Mouse (Mus musculus) neural tube, embryonic 12.5 days (tissue): ENCODE measurements at regions not wholly inside any gene's neighbourhood (a gene's known extent, or its start where the extent isn't known, plus 50 kb on each side); places are given as distances from the start of the nearest gene placed in this dataset.

Experiments
- ATAC-seq: fragments of 200-750 bp; cut with Nextera tagmentation; 2 replicates; pipeline ENCODE4 v1.8.0; 2017; ENCODE audit warnings: low read depth, mild to moderate bottlenecking, moderate TSS enrichment, moderate library complexity; ENCODE audit not compliant: low FRiP score
- H3K27ac ChIP-seq: fragments of 300-500 bp; sonication (generic); 2 replicates; pipeline ENCODE4 v1.5.1; 2016
- H3K27me3 ChIP-seq: fragments of 300-500 bp; sonication (generic); replicated peaks from 2 replicates; pipeline ENCODE4 v1.6.1; 2016; ENCODE audit warnings: mild to moderate bottlenecking
- H3K36me3 ChIP-seq: fragments of 300-500 bp; sonication (generic); 2 replicates; pipeline ENCODE4 v1.6.1; 2016; ENCODE audit warnings: mild to moderate bottlenecking
- H3K4me1 ChIP-seq: fragments of 300-500 bp; sonication (generic); 2 replicates; pipeline ENCODE4 v1.6.1; 2016
- H3K4me2 ChIP-seq: fragments of 300-500 bp; sonication (generic); replicated peaks from 2 replicates; pipeline ENCODE4 v1.6.1; 2016; ENCODE audit warnings: mild to moderate bottlenecking
- H3K4me3 ChIP-seq: fragments of 300-500 bp; sonication (generic); 2 replicates; pipeline ENCODE4 v1.5.1; 2016
- H3K9ac ChIP-seq: fragments of 300-500 bp; sonication (generic); 2 replicates; pipeline ENCODE4 v1.6.1; 2016; ENCODE audit warnings: mild to moderate bottlenecking
- H3K9me3 ChIP-seq: fragments of 300-500 bp; sonication (generic); 2 replicates; pipeline ENCODE4 v1.6.1; 2016; ENCODE audit warnings: mild to moderate bottlenecking
- WGBS: fragments of 180-500 bp; shearing (Covaris S2); methylation state at CpG from one replicate; pipeline ENCODE4 v1.1.7; 2016; 5-methylcytosine and 5-hydroxymethylcytosine counted together

GRCm38 (mm10) chr1:190447253-190447652 is 276.7 kb upstream of the Prox1 start:
- 0 out of 2 replicates have a peak, but pooled peaks cover 7% of the 10 kb centered on the region for H3K27me3 ChIP-seq
- H3K9ac ChIP-seq: no peak overlapping the region
- ATAC-seq: no peak
- H3K4me2 ChIP-seq: no peak overlapping the region
- H3K36me3 ChIP-seq: no peaks in the 10 kb centered on the region
- WGBS: 87% methylated on average over 7 of the region's 7 CpGs
- H3K9me3 ChIP-seq: no peaks in the 10 kb centered on the region
- no peak overlapping the region for H3K27ac ChIP-seq
- H3K4me3 ChIP-seq: no peak overlapping the region
- no peaks in the 10 kb centered on the region for H3K4me1 ChIP-seq

- Histone ChIP-seq H3K9me3 (no peaks in the 10 kb centered on the region), H3K27me3 (0 out of 2 replicates have a peak, but pooled peaks cover 7% of the 10 kb centered on the region), H3K9ac (no peak overlapping the region), H3K4me3 (no peak overlapping the region), H3K4me2 (no peak overlapping the region), H3K4me1 (no peaks in the 10 kb centered on the region), H3K27ac (no peak overlapping the region), H3K36me3 (no peaks in the 10 kb centered on the region)
- 80% methylated on average over 5 of the region's 5 CpGs for WGBS
- no peak for ATAC-seq
Observed at GRCm38 (mm10) chr1:190446676-190447075, 276.2 kb upstream of the Prox1 start.

- 69% methylated on average over 9 of the region's 9 CpGs for WGBS
Observed at GRCm38 (mm10) chr1:190444366-190444765, 273.9 kb upstream of the Prox1 start.

GRCm38 (mm10) chr1:190443234-190443633 is 272.7 kb upstream of the Prox1 start:
- ATAC-seq: no peak
- Histone ChIP-seq H3K4me1 (no peaks in the 10 kb centered on the region), H3K4me3 (no peak overlapping the region), H3K9me3 (no peaks in the 10 kb centered on the region), H3K27ac (no peak overlapping the region), H3K27me3 (0 out of 2 replicates have a peak, but pooled peaks cover 7% of the 10 kb centered on the region), H3K4me2 (no peak overlapping the region), H3K9ac (no peak overlapping the region), H3K36me3 (no peaks in the 10 kb centered on the region)
- WGBS: 73% methylated on average over 3 of the region's 3 CpGs

More at GRCm38 (mm10) chr1:190444366-190444765, 273.9 kb upstream of the Prox1 start:
- Histone ChIP-seq H3K9ac (no peak overlapping the region), H3K4me1 (no peaks in the 10 kb centered on the region), H3K4me3 (no peak overlapping the region), H3K36me3 (no peaks in the 10 kb centered on the region), H3K27ac (no peak overlapping the region), H3K27me3 (0 out of 2 replicates have a peak, but pooled peaks cover 7% of the 10 kb centered on the region), H3K9me3 (no peaks in the 10 kb centered on the region), H3K4me2 (no peak overlapping the region)
- ATAC-seq: no peak

- no peak overlapping the region for H3K9ac ChIP-seq
- no peaks in the 10 kb centered on the region for H3K9me3 ChIP-seq
- no peaks in the 10 kb centered on the region; the same call in 1 of the 2 replicates for H3K4me1 ChIP-seq
- no peak for ATAC-seq
- 81% methylated on average over 4 of the region's 4 CpGs for WGBS
- no peak overlapping the region for H3K27ac ChIP-seq
- 0 out of 2 replicates have a peak, but pooled peaks cover 1% of the 10 kb centered on the region for H3K27me3 ChIP-seq
- H3K4me3 ChIP-seq: no peak overlapping the region
- no peak overlapping the region for H3K4me2 ChIP-seq
- H3K36me3 ChIP-seq: no peaks in the 10 kb centered on the region
Observed at GRCm38 (mm10) chr1:190442166-190442565, 271.7 kb upstream of the Prox1 start.

- Histone ChIP-seq H3K9me3 (no peaks in the 10 kb centered on the region), H3K4me1 (no peaks in the 10 kb centered on the region; the same call in 1 of the 2 replicates), H3K36me3 (no peaks in the 10 kb centered on the region), H3K9ac (no peak overlapping the region), H3K4me2 (no peak overlapping the region), H3K27ac (no peak overlapping the region), H3K4me3 (no peak overlapping the region), H3K27me3 (no peaks in the 10 kb centered on the region)
- 83% methylated on average over 2 of the region's 2 CpGs for WGBS
- no peak for ATAC-seq
Observed at GRCm38 (mm10) chr1:190438789-190439188, 268.3 kb upstream of the Prox1 start.

- no peak overlapping the region for H3K4me3 ChIP-seq
- no peaks in the 10 kb centered on the region for H3K4me1 ChIP-seq
- H3K27me3 ChIP-seq: no peaks in the 10 kb centered on the region
- no peaks in the 10 kb centered on the region for H3K9me3 ChIP-seq
- H3K4me2 ChIP-seq: no peak overlapping the region
- no peaks in the 10 kb centered on the region for H3K36me3 ChIP-seq
- no peak overlapping the region for H3K27ac ChIP-seq
- no peak overlapping the region for H3K9ac ChIP-seq
- 73% methylated on average over 9 of the region's 9 CpGs for WGBS
- no peak for ATAC-seq
Observed at GRCm38 (mm10) chr1:190422874-190423273, 252.4 kb upstream of the Prox1 start.

- H3K4me2 ChIP-seq: no peak overlapping the region
- peaks cover 4% of the 10 kb centered on the region; the same call in 1 of the 2 replicates for H3K4me1 ChIP-seq
- no peak for ATAC-seq
- H3K27me3 ChIP-seq: no peaks in the 10 kb centered on the region
- no peak overlapping the region for H3K27ac ChIP-seq
- no peak overlapping the region for H3K4me3 ChIP-seq
- no peaks in the 10 kb centered on the region for H3K9me3 ChIP-seq
- H3K9ac ChIP-seq: no peak overlapping the region
- no peaks in the 10 kb centered on the region for H3K36me3 ChIP-seq
- WGBS: 86% methylated on average over 13 of the region's 13 CpGs
Observed at GRCm38 (mm10) chr1:190419709-190420108, 249.2 kb upstream of the Prox1 start.

- Histone ChIP-seq H3K4me2 (no peak overlapping the region), H3K27me3 (no peaks in the 10 kb centered on the region), H3K9ac (no peak overlapping the region), H3K9me3 (no peaks in the 10 kb centered on the region), H3K4me1 (peaks cover 4% of the 10 kb centered on the region; the same call in 1 of the 2 replicates), H3K27ac (no peak overlapping the region), H3K36me3 (no peaks in the 10 kb centered on the region), H3K4me3 (no peak overlapping the region)
- 11% methylated on average over 11 of the region's 11 CpGs for WGBS
- no peak for ATAC-seq
Observed at GRCm38 (mm10) chr1:190417326-190417725, 246.8 kb upstream of the Prox1 start.

- no peak overlapping the region for H3K4me2 ChIP-seq
- no peaks in the 10 kb centered on the region for H3K27me3 ChIP-seq
- no peaks in the 10 kb centered on the region for H3K9me3 ChIP-seq
- H3K36me3 ChIP-seq: no peaks in the 10 kb centered on the region
- WGBS: 89% methylated on average over 5 of the region's 5 CpGs
- no peak overlapping the region for H3K9ac ChIP-seq
- H3K4me3 ChIP-seq: no peak overlapping the region
- no peak overlapping the region for H3K27ac ChIP-seq
- no peak for ATAC-seq
- H3K4me1 ChIP-seq: no peaks in the 10 kb centered on the region
Observed at GRCm38 (mm10) chr1:190411756-190412155, 241.2 kb upstream of the Prox1 start.

- Histone ChIP-seq H3K9ac (no peak overlapping the region), H3K27ac (no peak overlapping the region), H3K4me1 (no peaks in the 10 kb centered on the region), H3K4me3 (no peak overlapping the region), H3K27me3 (no peaks in the 10 kb centered on the region), H3K36me3 (no peaks in the 10 kb centered on the region), H3K4me2 (no peak overlapping the region), H3K9me3 (no peaks in the 10 kb centered on the region)
- no peak for ATAC-seq
- 76% methylated on average over 12 of the region's 12 CpGs for WGBS
Observed at GRCm38 (mm10) chr1:190403335-190403734, 232.8 kb upstream of the Prox1 start.

- no peak overlapping the region for H3K27ac ChIP-seq
- no peaks in the 10 kb centered on the region for H3K9me3 ChIP-seq
- ATAC-seq: no peak
- no peak overlapping the region for H3K9ac ChIP-seq
- no peak overlapping the region for H3K4me3 ChIP-seq
- WGBS: 75% methylated on average over 6 of the region's 6 CpGs
- no peaks in the 10 kb centered on the region for H3K27me3 ChIP-seq
- H3K4me1 ChIP-seq: no peaks in the 10 kb centered on the region
- no peaks in the 10 kb centered on the region for H3K36me3 ChIP-seq
- H3K4me2 ChIP-seq: no peak overlapping the region
Observed at GRCm38 (mm10) chr1:190398308-190398707, 227.8 kb upstream of the Prox1 start.

- Histone ChIP-seq H3K4me1 (no peaks in the 10 kb centered on the region), H3K4me2 (no peak overlapping the region), H3K27ac (no peak overlapping the region), H3K27me3 (no peaks in the 10 kb centered on the region), H3K9me3 (no peaks in the 10 kb centered on the region), H3K4me3 (no peak overlapping the region), H3K36me3 (no peaks in the 10 kb centered on the region), H3K9ac (no peak overlapping the region)
- no peak for ATAC-seq
- 80% methylated on average over 2 of the region's 2 CpGs for WGBS
Observed at GRCm38 (mm10) chr1:190397811-190398210, 227.3 kb upstream of the Prox1 start.
